Mouse (Mus musculus) lung, postnatal 36 days (tissue): ENCODE measurements around the gene Tex14.

Experiments
- DNase-seq: peaks from one replicate; pipeline ENCODE4 v3.0.0; 2022; ENCODE audit warnings: mixed read lengths

Tex14 gene

DNA sequence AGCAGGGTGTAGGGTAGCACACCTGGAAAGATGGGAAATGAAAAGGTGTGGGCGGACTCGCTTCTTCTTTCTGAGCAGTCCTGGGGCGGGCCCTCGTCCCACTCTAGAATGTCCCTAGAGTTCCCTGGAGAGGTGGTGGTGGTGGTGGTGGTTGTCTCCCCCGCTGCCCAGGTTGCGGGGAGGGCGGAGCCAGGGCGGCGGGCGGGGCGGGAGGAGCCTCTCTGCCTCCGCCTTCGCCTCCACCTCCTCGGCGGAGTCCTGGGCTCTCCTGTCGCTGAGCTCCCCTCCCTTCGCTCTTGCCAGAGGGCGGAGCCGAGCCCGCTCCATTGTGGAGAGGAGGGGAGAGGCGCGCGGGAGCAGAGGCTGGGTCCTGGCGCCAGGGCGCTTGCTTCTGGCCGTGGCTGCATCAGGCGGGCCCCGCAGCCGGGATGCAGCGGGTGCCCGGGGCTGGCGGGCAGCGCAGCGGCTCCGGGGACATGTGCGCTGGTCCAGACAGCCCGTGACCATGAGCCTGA, 190.5 kb downstream of the Tex14 start:
- DNase-seq = peak; percentile 91

GRCm38 (mm10) chr11:87595976-87596375, 191.1 kb downstream of the Tex14 start:
- DNase-seq = no peak

DNA sequence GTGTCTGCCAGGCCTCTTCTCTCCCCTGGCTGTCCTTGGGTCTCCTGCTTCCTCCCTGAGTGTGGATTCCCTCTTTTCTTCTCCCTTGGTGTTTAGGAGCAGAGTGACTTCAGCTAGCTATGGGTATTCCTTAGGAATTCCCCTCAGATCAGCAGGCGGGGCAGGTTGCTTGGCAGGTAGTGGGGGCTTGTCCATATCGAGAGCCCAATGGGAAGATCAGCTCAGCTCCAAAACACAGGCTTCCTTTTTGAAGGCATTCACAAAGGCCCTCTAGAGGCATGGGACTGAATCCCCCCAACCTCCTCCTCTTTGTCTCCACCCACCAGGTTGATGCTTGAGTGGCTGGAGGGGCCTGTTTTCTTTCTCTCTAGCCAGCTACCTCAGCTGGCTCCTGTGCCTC, 191.6 kb downstream of the Tex14 start:
- DNase-seq = no peak

- no peak for DNase-seq
These were observed 192.2 kb downstream of the Tex14 start for GRCm38 (mm10) chr11:87597061-87597460.

DNA sequence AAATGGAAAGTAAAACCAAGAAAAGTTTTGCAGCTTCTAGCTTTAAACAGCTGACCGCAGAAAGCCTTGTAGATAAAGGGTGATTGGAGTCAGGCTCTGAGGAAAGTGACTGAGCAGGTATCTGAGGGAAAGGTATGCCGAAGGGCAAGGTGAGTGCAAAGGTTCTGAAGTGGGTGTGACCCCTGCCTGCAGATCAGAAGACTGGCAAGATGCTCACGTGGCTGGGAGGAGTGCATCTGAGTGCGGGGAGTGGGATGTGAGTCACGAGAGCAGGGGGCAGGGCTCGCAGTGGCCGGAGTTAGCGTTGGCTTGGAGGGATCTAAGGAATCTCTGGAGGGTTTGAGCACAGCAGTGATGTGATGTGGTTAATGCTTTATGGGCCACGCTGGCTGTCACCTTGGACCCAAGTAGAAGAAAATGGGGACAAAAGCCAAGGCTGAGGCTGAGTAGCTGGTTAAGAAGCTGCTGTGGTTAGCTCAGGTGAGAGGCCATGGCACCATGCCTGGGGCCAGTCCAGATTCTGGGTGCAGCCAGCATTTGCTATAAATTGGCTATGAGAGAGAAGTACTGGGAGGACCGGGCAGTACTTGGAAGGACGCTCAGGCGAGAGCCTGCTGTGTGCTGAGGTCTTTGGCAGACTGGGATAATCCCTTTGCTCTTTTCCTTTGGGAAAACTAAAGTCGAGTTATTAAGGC, 194.7 kb downstream of the Tex14 start:
- peak; percentile 51 for DNase-seq

- peak; percentile 55 for DNase-seq
These were observed 195.5 kb downstream of the Tex14 start for GRCm38 (mm10) chr11:87600322-87600853.

GRCm38 (mm10) chr11:87602234-87602633, 197.4 kb downstream of the Tex14 start:
- no peak for DNase-seq

GRCm38 (mm10) chr11:87603571-87603970, 198.7 kb downstream of the Tex14 start:
- no peak for DNase-seq
